Mouse (Mus musculus) activated CD4-positive, CD25-positive, alpha-beta regulatory T cell, adult 4 months (primary cell): ENCODE results near the gene Gpr173. TPM values are rescaled to one million over a fixed set of nuclear protein-coding genes. Genes with fewer than 3 reads are reported as not detected.
"Not testable (repeated sequence)": the region's sequence is repeated elsewhere in the genome, so short reads cannot be mapped to it uniquely, and the experiment has no call there.

ENCODE experiments used
- ATAC-seq: one replicate; pipeline ENCODE4 v1.8.0; 2017
- polyA plus RNA-seq, 2 experiments: library from polyadenylated mRNA; unstranded; fragments of 100-300 nt; shearing (Covaris generic); gene quantifications; one replicate each; pipeline ENCODE4 v1.2.1; 2017

The Gpr173 gene
- polyA plus RNA-seq: not detected

DNA sequence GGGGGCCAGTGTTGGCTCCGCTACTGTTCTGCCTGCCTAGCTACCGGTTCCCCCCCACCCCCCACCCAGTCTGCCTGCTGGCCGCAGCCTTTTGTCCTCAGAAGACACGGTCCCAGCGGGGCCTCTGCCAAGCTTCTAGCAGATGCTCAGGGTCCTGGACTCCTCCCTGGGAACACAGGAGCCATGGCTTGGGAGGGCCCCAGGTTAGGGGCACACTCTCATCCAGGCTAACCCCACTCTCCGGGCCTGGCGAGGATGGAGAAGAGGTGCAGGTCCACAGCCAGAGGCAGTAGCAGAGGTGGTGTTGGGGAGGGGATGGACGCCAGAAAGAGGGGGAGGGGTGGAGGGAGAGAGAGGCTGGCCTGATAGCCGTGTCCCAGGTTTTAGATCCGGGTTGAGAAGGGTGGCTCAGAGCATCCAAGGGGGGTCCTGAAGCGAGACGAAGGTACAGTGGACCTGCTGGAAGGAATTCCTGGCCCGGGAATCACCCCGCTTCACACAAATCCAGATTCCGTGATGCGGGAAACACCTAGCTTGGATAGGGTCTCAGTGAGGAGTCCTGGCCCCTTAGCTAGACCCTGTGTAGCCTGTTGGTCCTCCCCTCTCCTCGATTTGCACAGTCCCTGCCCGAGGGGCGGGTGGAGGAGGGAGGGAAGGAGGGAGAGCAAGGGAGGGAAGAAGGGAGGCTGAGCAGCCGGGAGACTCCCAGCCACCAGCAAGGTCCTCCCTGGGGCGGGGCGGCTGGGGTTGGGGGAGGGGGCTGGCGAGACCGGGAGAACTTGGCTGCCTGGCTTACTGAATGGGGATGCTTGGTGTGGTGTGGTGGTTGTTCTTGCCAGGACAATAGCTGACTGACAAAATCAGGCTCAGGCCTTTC, at the start of gene Gpr173:
Gene Gpr173, minus strand, starts transcription at position 308 of the 877 bp plus-strand sequence.
- no peak for ATAC-seq

- ATAC-seq: no peak
Observed at GRCm38 (mm10) chrX:152403251-152403650, 34.7 kb upstream of the Gpr173 start.

DNA sequence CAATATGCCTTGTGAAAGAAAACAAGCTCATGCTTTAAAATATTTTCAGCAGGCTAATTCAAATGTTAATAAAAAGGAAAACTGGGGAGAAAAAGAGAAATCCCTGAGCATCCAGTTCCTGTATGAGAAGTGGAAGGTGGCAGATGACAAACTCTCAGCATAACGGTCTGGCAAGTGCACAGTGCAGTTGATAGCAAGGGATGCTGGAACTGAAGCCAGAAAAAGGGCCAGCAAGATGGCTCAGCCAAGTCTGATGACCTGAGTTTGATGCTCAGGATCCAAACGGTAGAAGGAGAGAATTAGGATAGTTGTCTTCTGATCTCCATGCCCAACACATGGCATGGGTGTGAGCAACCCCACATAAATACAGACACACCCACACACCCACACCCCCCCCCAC, 31.6 kb upstream of the Gpr173 start:
- no peak for ATAC-seq

GRCm38 (mm10) chrX:152368054-152368396, 479 bp downstream of the Gpr173 start:
- ATAC-seq: no peak

DNA sequence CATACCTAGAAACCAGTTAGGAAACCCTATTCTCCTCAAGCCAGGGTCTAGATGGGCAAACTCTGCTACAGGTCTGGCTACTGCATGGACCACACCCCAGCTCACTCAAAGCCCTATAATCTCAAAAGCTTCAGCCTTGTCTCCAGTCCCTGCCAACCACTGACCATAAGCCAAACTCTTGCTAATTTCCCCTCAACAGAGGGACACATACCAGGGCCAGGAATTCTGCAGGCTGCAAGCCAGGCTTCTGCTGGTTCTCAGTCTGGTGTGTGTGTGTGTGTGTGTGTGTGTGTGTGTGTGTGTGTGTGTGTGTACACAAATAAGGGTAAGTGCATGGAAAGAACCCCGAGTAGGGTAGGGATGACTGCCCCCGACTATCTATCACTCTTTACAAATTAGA, 2.1 kb downstream of the Gpr173 start:
- no peak for ATAC-seq

- peak; percentile 79 for ATAC-seq
Observed at GRCm38 (mm10) chrX:152352553-152353153, 15.9 kb downstream of the Gpr173 start.

DNA sequence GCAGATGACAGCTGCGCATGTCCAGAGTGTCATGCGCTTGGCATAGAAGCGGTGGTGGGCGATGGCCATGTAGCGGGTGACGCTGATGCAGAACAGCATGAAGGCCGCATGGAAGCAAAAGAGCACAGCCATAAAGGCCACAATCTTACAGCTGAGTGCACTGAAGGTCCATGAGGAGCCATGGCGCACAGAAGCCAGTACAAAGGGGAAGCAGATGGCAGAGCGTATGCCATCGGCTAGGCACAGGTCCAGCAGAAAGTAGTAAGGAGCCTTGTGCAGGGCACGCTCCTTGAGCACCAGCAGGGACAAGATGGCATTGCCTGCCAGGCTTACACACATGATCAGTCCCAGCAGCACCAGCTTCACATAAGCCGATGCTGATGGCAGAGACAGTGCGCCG, 21.5 kb downstream of the Gpr173 start:
- ATAC-seq: no peak

DNA sequence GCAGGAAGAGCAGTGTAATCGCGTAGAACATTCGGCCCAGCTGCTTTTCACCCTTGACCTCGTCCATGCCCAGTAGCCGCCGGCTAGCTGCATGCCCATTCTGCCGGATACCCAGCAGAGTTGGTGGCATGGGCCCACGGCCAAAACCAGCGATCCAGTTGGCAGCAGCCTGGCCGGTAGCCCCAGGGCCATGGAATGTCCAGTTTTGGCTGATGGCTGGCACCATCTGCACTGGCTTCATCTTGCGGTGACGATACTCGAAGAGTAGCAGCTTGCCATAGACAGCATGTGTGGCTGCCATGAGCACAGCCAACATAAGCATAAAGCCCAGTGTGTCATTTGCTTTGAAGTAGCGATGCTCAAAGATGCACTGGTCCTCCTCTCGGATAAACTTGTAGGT, 21.9 kb downstream of the Gpr173 start:
- no peak for ATAC-seq

DNA sequence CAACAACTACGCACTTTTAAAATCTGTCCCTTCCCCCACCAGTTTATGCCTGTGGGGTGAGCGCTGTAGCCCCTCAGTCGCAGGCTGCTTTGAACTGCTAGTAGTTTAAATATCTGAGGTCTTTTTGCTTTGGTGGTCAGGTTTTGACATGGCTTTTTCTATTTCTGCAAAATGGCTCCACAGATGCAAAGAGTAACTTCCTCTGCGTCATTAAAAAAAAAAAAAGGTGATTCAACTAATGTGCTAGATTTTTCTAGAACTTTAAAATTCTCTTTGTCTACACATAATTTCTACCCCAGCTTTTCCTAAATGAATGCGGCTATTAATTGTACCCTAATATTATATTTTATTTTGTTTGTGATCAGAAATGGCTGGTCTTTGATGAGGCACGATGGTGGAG, 25.6 kb downstream of the Gpr173 start:
- ATAC-seq: no peak

DNA sequence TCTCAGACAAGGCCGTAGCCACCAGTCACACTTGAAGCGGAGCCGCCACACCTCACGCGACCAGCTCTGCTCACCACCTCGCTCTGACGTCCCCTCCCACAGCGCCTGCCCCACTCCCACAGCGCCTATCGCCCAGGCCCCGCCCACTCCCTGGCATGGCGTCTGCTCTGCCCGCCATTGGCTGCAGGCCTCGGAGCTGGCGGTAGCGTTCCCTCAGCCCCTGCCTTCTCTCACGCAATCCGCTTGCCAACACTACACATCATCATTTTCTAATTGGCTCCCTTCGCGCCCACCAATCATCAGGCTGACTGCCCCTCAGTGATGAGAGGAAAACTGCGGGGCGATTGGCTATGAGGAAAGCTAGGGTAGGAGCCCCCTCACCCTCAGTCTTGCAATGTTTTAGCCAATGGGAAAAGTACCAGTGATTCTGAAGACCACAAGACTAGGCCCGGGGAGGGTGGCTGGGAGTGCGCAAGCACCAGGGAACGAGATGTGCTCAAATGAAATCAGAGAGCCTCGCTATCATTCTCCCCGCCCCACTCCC, 26.1 kb downstream of the Gpr173 start, which contains the start of gene Tspyl2:
Gene Tspyl2, minus strand, starts transcription at position 68 of the 544 bp plus-strand sequence.
- ATAC-seq: peak; percentile 89

DNA sequence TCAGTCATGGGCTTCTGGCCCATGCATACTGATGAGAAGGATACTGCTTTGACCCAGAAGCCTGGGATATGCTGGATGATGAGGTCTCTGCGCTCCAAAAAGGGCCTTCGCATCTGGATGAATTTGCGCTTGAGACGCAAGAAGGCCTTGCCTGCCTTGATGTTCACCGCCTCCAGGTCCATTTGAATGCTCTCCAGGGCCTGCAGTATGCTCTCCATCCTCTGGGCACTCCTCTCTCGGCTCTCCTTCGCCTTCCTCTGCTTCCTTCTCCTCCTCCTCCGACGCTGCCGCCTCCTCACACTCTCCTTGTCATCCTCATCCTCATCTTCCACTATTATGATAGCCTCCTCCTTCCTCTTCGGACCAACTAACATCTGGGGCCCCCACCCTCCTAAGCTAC, 27.0 kb downstream of the Gpr173 start:
- no peak for ATAC-seq

DNA sequence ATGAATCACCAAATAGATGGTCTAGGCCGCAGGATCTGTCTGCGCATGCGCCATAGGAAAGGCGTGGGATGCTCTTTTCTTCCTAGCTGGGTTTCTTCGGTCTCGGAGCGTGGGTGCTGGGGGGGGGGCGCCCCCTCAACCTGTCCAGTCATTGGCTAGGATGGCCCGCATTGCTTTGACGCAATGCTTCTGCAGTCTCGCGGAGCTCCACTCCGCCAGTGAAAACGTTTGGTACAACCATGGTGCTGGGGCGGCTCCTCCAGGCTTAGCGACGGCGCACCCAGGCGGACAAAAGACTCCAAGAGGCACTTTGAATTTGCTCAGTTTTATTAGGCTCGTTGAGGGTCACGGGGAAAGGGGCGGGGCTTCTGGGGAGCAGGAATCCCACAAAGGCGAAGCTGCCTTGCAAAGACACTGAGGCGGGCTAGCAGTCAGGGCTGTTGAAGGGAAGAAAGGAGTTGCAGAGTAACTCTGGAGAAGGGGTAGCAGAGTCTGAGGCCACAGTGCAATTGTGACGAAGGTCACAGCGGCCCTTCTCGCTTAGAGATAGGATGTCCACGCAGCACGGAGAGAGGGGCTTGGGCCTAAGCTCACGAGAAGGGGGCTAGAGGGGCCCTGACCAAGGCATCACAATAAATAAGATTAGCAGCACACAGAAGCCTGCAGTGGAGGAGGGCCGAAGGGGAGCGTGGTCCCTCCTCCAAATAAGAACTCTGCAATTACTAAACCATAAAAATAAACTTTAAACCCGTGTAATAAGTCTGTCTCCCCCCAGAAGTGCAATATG, 31.8 kb downstream of the Gpr173 start:
- ATAC-seq: peak; percentile 98

DNA sequence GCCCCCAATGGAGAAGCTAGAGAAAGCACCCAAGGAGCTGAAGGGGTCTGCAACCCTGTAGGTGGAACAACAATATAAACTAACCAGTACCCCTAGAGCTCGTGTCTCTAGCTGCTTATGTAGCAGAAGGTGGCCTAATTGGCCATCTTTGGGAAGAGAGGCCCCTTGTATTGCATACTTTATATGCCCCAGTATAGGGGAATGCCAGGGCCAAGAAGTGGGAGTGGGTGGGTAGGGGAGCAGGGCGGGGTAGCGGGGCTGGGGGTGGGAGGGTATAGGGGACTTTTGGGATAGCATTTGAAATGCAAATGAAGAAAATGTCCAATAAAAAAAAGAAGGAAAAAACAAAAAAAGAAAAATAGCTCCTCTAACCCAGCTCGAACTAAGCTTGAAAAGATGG, 32.4 kb downstream of the Gpr173 start:
- ATAC-seq: not testable (repeated sequence)

- not testable (repeated sequence) for ATAC-seq
Observed at GRCm38 (mm10) chrX:152329400-152329799, 39.1 kb downstream of the Gpr173 start.

DNA sequence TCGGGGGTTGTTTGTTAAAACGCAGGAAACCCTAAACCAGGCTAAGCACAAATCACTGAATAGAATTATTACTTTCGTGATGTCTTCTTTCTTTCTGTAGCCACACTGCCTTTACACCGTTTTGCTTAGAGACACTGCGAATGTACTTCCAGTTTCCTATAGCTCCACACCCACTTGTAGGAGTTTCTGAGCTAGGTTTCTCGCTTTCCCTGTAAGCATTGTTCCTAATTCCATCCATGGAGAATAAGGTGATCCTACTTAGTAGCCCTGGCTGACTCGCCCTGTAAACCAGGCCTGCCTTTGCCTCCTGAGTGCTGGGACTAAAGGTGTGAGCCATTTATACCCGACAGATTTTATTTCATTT, 40.8 kb downstream of the Gpr173 start:
- ATAC-seq: no peak

GRCm38 (mm10) chrX:152326996-152327688, 41.4 kb downstream of the Gpr173 start, which contains the start of gene Kantr:
Gene Kantr, minus strand, starts transcription at chrX:152327495.
- ATAC-seq: peak; percentile 100

DNA sequence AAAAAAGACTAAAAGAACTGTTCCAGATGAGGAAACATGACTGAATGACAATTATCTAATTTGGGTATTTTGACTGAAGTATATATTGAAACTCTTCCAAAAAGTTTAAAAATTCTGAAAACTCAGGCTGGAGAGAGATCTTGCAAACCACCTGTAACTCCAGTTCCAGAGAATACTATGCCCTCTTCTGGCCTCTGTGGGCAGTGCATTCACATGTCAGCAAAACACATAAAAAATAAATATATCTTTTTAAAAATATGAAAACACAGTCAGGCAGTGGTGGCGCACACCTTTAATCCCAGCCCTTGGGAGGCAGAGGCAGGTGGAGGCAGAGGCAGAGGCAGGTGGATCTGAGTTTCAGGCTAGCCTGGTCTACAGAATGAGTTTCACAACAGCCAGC, 44.9 kb downstream of the Gpr173 start:
- no peak for ATAC-seq

DNA sequence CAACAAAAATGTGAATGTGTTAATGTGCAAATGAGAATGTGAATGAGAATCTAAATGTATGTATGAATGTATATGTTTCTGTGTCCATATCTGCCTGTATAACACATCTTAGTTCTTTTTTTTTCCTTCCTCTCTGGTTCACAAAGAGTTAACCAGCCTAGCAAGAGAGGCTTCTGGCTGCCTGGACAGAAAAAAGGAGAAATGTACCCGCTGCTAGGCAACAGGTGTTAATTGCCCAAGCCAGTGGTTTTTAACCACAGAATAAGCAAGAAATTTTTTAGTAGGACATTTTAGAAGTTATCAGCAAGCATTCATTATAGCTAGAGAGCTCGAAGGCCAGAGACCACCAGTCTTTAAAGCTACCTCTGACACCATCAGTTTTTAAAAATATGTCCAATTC, 45.7 kb downstream of the Gpr173 start:
- ATAC-seq: no peak

DNA sequence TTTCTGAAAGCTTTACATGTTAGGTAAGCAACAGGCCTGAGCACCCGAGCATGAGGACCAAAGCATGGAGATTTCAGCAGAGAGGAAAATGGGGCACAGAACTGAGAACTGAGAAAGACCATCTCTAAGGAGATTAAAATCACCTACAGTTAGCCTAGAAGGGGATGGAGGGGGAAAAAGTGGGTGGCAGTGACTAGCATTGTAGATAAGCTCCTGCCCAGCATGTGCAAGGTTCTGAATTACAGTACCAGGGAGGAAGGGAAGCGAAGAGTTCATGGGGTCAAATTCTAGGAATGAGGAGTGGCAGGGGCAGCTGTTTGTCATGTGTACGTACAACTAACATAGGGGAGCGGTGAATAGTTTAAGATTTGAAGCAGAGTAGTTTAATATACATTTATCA, 48.0 kb downstream of the Gpr173 start:
- ATAC-seq: no peak

DNA sequence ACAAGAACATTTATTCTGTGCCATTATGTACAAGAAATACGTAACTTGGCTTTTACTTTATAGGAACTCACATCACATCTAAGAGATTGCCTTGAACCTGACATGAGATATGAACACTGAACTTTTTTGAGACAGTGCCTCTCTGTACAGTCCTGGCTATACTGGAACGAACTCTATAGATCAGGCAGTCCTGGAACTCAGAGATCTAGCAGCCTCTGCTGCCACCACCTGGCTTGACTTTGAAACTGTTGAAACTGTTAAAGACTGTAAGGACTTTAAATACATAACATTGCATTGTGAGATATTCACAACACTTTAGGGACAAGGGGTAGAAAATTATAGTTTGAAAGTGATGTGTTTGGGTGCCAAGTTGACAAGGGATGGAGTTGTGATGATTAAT, 60.6 kb downstream of the Gpr173 start:
- no peak for ATAC-seq

DNA sequence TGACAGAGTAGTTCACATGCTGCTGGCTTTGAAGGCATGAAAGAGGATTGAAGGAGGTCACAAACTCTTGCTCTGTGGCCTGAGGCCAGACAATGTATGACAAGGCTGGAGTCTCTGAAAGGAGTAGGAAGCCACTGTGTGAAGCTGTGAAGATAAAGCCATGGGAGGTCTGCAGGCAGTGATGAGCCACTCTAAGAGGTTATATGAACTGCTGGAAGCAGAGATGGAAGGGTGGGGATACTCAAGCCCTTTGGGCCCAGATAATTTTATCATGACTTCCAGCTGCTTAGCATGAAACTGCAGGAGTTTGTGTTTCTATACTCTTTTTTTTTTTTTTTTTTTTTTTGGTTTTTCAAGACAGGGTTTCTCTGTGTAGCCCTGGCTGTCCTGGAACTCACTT, 61.1 kb downstream of the Gpr173 start:
- ATAC-seq: no peak

- no peak for ATAC-seq
Observed at GRCm38 (mm10) chrX:152306224-152306623, 62.3 kb downstream of the Gpr173 start.
